Mouse (Mus musculus) ovary, postnatal 36 days (tissue): ENCODE results near the gene Gm8267.
"Not testable (repeated sequence)": the region's sequence is repeated elsewhere in the genome, so short reads cannot be mapped to it uniquely, and the experiment has no call there.

Experiments used
- DNase-seq: peaks from one replicate; pipeline ENCODE4 v3.0.0; 2022; ENCODE audit warnings: low spot score, mixed read lengths

The Gm8267 gene

GRCm38 (mm10) chr14:44750240-44750639 is at the start of gene Gm8267:
Gene Gm8267, minus strand, starts transcription at chr14:44750340.
- DNase-seq = no peak

GRCm38 (mm10) chr14:44789537-44790382 is 39.6 kb upstream of the Gm8267 start:
- not testable (repeated sequence) for DNase-seq

- not testable (repeated sequence) for DNase-seq
Observed at GRCm38 (mm10) chr14:44742789-44743188, 7.4 kb downstream of the Gm8267 start.

- not testable (repeated sequence) for DNase-seq
Observed at GRCm38 (mm10) chr14:44730711-44731110, 19.4 kb downstream of the Gm8267 start.

- DNase-seq = not testable (repeated sequence)
Observed at GRCm38 (mm10) chr14:44706356-44706755, 43.8 kb downstream of the Gm8267 start, which contains the start of gene Gm8257. Gene Gm8257, minus strand, starts transcription at chr14:44706456.
